Mouse (Mus musculus): ENCODE measurements around the gene Rint1. TPM values are rescaled to one million over a fixed set of nuclear protein-coding genes. Genes with fewer than 3 reads are reported as not detected.

Gene Rint1
- polyA plus RNA-seq, 1 experiment, result 22.4 TPM

GRCm38 (mm10) chr5:23771105-23771504 is 16.4 kb upstream of the Rint1 start:
- WGBS, result 39% methylated on average over 8 of the region's 8 CpGs

DNA sequence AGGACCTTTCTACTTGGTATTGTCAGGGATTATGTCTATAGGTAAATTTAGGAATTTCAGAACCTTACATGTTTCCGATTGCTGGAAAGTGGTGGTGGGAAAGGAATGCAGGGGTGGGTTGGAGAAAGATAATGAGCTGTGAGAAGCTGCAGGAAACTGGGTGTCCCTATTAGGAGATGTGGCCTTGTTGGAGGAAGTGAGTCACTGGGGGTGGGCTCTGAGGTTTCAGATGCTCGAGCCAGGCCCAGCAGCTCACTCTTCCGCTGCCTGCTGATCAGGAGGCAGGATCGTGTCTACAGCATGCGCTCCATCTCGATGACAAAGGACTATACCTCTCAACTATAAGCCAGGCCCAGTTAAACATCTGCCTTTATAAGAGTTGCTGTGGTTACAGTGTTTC is 13.3 kb upstream of the Rint1 start:
- H3K27ac ChIP-seq (ENCODE audit: insufficient read depth, low read length), result no peak overlapping the region
- WGBS, result 85% methylated on average over 6 of the region's 6 CpGs
- H3K4me1 ChIP-seq (ENCODE audit: control insufficient read depth, insufficient read depth, low read length), result no peaks in the 10 kb centered on the region
- TF ChIP-seq CTCF (IDR thresholded peaks at IDR 0.05; ENCODE audit: borderline replicate concordance, insufficient read depth, low read depth, low read length) (no peak), POLR2A (IDR thresholded peaks at IDR 0.05; ENCODE audit: borderline replicate concordance, insufficient read depth, low read length) (no peak)
- no peak for DNase-seq
- no peaks in the 10 kb centered on the region for H3K27me3 ChIP-seq (ENCODE audit: control insufficient read depth, insufficient read depth, low read length)
- H3K4me3 ChIP-seq (replicated peaks; ENCODE audit: insufficient read depth, low read depth, low read length), result no peak overlapping the region

More at GRCm38 (mm10) chr5:23771105-23771504, 16.4 kb upstream of the Rint1 start:
- H3K27ac ChIP-seq (ENCODE audit: insufficient read depth, low read length), result no peak overlapping the region
- TF ChIP-seq CTCF (IDR thresholded peaks at IDR 0.05; ENCODE audit: borderline replicate concordance, insufficient read depth, low read depth, low read length) (no peak), POLR2A (IDR thresholded peaks at IDR 0.05; ENCODE audit: borderline replicate concordance, insufficient read depth, low read length) (no peak)
- no peaks in the 10 kb centered on the region for H3K27me3 ChIP-seq (ENCODE audit: control insufficient read depth, insufficient read depth, low read length)
- no peak for DNase-seq
- no peaks in the 10 kb centered on the region for H3K4me1 ChIP-seq (ENCODE audit: control insufficient read depth, insufficient read depth, low read length)
- no peak overlapping the region for H3K4me3 ChIP-seq (replicated peaks; ENCODE audit: insufficient read depth, low read depth, low read length)

- 92% methylated on average over 4 of the region's 4 CpGs for WGBS
- DNase-seq, result no peak
- H3K27ac ChIP-seq (ENCODE audit: insufficient read depth, low read length), result no peak overlapping the region
- H3K4me1 ChIP-seq (ENCODE audit: control insufficient read depth, insufficient read depth, low read length), result no peaks in the 10 kb centered on the region
- no peak for TF ChIP-seq POLR2A (IDR thresholded peaks at IDR 0.05; ENCODE audit: borderline replicate concordance, insufficient read depth, low read length)
- TF ChIP-seq CTCF (IDR thresholded peaks at IDR 0.05; ENCODE audit: borderline replicate concordance, insufficient read depth, low read depth, low read length), result no peak
- H3K4me3 ChIP-seq (replicated peaks; ENCODE audit: insufficient read depth, low read depth, low read length), result no peak overlapping the region
- H3K27me3 ChIP-seq (ENCODE audit: control insufficient read depth, insufficient read depth, low read length), result no peaks in the 10 kb centered on the region
Measured at GRCm38 (mm10) chr5:23780516-23780915, 7.0 kb upstream of the Rint1 start.

DNA sequence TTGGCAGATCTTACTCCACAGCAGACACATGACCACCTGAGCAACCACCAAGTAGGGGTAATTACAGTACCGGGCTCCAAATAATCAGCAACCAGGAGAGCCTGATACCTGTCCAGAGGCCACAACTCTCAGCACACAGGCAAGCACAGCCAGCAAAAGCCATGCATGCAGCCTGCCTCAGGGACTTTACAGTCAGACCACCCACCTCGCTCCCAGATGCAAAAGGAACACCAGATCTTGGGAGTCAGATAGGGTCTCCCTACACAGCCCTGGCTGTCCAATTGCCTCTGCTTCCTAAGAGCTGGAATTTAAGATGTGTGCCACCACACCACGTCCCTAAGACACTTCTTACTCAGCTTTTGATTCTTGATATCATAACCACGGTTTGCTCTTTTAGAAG is 6.3 kb upstream of the Rint1 start:
- no peaks in the 10 kb centered on the region for H3K27me3 ChIP-seq (ENCODE audit: control insufficient read depth, insufficient read depth, low read length)
- no peaks in the 10 kb centered on the region for H3K4me1 ChIP-seq (ENCODE audit: control insufficient read depth, insufficient read depth, low read length)
- no peak overlapping the region for H3K4me3 ChIP-seq (replicated peaks; ENCODE audit: insufficient read depth, low read depth, low read length)
- TF ChIP-seq POLR2A (IDR thresholded peaks at IDR 0.05; ENCODE audit: borderline replicate concordance, insufficient read depth, low read length) (no peak), CTCF (IDR thresholded peaks at IDR 0.05; ENCODE audit: borderline replicate concordance, insufficient read depth, low read depth, low read length) (no peak)
- WGBS, result 82% methylated on average over 4 of the region's 4 CpGs
- no peak for DNase-seq
- no peak overlapping the region for H3K27ac ChIP-seq (ENCODE audit: insufficient read depth, low read length)

DNA sequence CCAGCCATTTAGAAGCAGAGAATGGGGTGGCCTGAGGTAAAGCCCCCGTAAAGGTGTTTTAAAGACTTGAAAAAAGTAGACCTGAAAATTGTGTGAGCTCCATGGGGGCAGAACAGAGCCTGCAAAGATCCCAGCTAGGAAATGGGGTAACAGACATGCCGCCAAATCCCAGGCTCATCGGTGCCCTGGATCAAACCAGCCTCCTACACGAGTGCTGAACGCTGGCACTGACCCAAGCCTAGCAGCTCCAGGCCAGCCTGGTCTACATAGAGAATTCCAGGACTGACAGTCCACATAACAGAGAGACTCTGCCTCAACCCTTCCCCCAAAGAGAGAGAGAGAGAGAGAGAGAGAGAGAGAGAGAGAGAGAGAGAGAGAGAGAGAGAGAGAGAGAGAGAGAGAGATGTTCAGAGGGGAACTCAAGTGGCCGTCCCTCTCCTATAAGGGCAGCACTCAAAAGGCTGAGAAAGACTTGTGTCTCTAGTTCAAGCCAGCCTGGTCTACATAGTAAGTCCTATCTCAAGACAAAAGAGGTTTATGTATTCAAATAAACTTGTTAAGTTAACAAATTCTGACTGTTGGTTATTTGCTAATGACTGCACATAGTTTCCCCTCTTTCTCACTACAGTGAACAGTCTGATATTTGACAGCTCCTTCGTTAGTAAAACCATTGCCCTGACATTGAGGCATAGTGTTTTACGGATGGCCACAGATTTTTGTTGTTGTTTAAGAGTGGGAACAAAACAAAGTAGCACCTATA is 5.3 kb upstream of the Rint1 start:
- Histone ChIP-seq H3K4me3 (replicated peaks; ENCODE audit: insufficient read depth, low read depth, low read length) (no peak overlapping the region), H3K27ac (ENCODE audit: insufficient read depth, low read length) (no peak overlapping the region), H3K4me1 (ENCODE audit: control insufficient read depth, insufficient read depth, low read length) (0 out of 2 replicates have a peak, but pooled peaks cover 2% of the 10 kb centered on the region), H3K27me3 (ENCODE audit: control insufficient read depth, insufficient read depth, low read length) (no peaks in the 10 kb centered on the region)
- peak in 1 of 2 experiments; percentile 7 for DNase-seq
- TF ChIP-seq POLR2A (IDR thresholded peaks at IDR 0.05; ENCODE audit: borderline replicate concordance, insufficient read depth, low read length), result no peak
- no peak for TF ChIP-seq CTCF (IDR thresholded peaks at IDR 0.05; ENCODE audit: borderline replicate concordance, insufficient read depth, low read depth, low read length)
- WGBS, result 43% methylated on average over 8 of the region's 8 CpGs

GRCm38 (mm10) chr5:23782931-23783877 is 4.3 kb upstream of the Rint1 start, which contains the start of gene Pus7:
Pus7 (minus strand) TSS chr5:23783711.
- under 1% methylated on average over 84 of the region's 86 CpGs for WGBS
- peak; percentile 82 to 87 for DNase-seq
- Histone ChIP-seq H3K4me3 (replicated peaks; ENCODE audit: insufficient read depth, low read depth, low read length) (peak within 1 kb of the TSS; percentile 70), H3K27ac (ENCODE audit: insufficient read depth, low read length) (0 out of 2 replicates have a peak within 1 kb of the TSS, but pooled peaks have one; percentile 6), H3K4me1 (ENCODE audit: control insufficient read depth, insufficient read depth, low read length) (0 out of 2 replicates have a peak, but pooled peaks cover 2% of the 10 kb centered on the region), H3K27me3 (ENCODE audit: control insufficient read depth, insufficient read depth, low read length) (no peaks in the 10 kb centered on the region)
- TF ChIP-seq POLR2A (IDR thresholded peaks at IDR 0.05; ENCODE audit: borderline replicate concordance, insufficient read depth, low read length), result peak; percentile 59; the same call in 1 of the 2 replicates
- no peak for TF ChIP-seq CTCF (IDR thresholded peaks at IDR 0.05; ENCODE audit: borderline replicate concordance, insufficient read depth, low read depth, low read length)

DNA sequence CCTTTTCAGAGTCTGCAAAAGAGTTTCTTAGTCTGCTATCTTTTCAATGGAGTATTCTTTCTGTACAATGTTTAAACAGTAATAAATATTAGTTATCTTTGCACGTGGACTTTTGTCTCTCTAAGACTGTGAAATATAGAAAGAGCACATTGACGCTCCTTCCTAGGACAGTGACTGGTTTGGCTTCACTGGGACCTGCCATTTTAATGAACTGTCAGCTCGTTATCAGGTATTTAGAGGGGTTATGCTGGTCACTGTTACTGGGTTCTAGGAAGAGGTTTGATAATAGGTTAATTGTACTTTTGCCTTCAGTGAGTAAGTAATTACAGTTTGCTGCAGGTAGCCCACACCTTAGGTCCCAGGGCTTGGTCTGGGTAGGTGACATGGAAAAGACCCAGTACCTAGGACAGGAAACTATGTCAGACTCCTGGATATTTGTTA is 899 bp downstream of the Rint1 start:
- Histone ChIP-seq H3K4me3 (replicated peaks; ENCODE audit: insufficient read depth, low read depth, low read length) (peak overlapping the region; percentile 72), H3K4me1 (ENCODE audit: control insufficient read depth, insufficient read depth, low read length) (peaks cover 2% of the 10 kb centered on the region; the same call in 1 of the 2 replicates), H3K27ac (ENCODE audit: insufficient read depth, low read length) (no peak overlapping the region), H3K27me3 (ENCODE audit: control insufficient read depth, insufficient read depth, low read length) (no peaks in the 10 kb centered on the region; the same call in 1 of the 2 replicates)
- DNase-seq, result no peak
- TF ChIP-seq CTCF (IDR thresholded peaks at IDR 0.05; ENCODE audit: borderline replicate concordance, insufficient read depth, low read depth, low read length) (no peak), POLR2A (IDR thresholded peaks at IDR 0.05; ENCODE audit: borderline replicate concordance, insufficient read depth, low read length) (no peak)
- WGBS, result 42% methylated on average over 3 of the region's 3 CpGs

Data from cerebellum, adult 2 months (tissue).